Mouse (Mus musculus) heart, embryonic 14.5 days (tissue): ENCODE results near the gene Camta1. TPM values are rescaled to one million over a fixed set of nuclear protein-coding genes. Genes with fewer than 3 reads are reported as not detected.

Experiments
- ATAC-seq: fragments of 200-750 bp; cut with Nextera tagmentation; 2 replicates; pipeline ENCODE4 v1.8.0; 2017; ENCODE audit warnings: low read depth, moderate TSS enrichment; ENCODE audit not compliant: insufficient number of reproducible peaks, insufficient read depth, low FRiP score
- H3K27ac ChIP-seq, 2 experiments: fragments of 200-500 bp in 1 of 2; fragments of 300-500 bp in 1 of 2; sonication (generic) in 1 of 2; replicated peaks in 1 of 2; 2 replicates each; pipeline ENCODE4 v1.5.1; 2012 to 2014; ENCODE audit warnings: low read depth in 2 of 2, low read length in 2 of 2, control low read depth in 1 of 2, mild to moderate bottlenecking in 1 of 2, mixed read lengths in 1 of 2; ENCODE audit not compliant: control insufficient read depth in 1 of 2, insufficient read depth in 1 of 2
- H3K27me3 ChIP-seq: fragments of 300-500 bp; sonication (generic); 2 replicates; pipeline ENCODE4 v1.6.1; 2014; ENCODE audit warnings: mild to moderate bottlenecking, low read length, control low read depth; ENCODE audit not compliant: control insufficient read depth, insufficient read depth
- H3K36me3 ChIP-seq: fragments of 300-500 bp; sonication (generic); 2 replicates; pipeline ENCODE4 v1.6.1; 2014; ENCODE audit warnings: mild to moderate bottlenecking, control low read depth, low read length, mixed read lengths; ENCODE audit not compliant: control insufficient read depth, insufficient read depth
- H3K4me1 ChIP-seq, 2 experiments: fragments of 200-500 bp in 1 of 2; fragments of 300-500 bp in 1 of 2; sonication (generic) in 1 of 2; 2 replicates each; pipeline ENCODE4 v1.6.1; 2012 to 2014; ENCODE audit warnings: low read length in 2 of 2, control low read depth in 1 of 2, mixed read lengths in 1 of 2; ENCODE audit not compliant: control insufficient read depth in 2 of 2, insufficient read depth in 2 of 2
- H3K4me2 ChIP-seq: fragments of 300-500 bp; sonication (generic); 2 replicates; pipeline ENCODE4 v1.6.1; 2014; ENCODE audit warnings: mild to moderate bottlenecking, low read length
- H3K4me3 ChIP-seq, 2 experiments: fragments of 200-500 bp in 1 of 2; fragments of 300-500 bp in 1 of 2; sonication (generic) in 1 of 2; 2 replicates each; pipeline ENCODE4 v1.5.1; 2012 to 2014; ENCODE audit warnings: low read length in 2 of 2, mild to moderate bottlenecking in 2 of 2, control low read depth in 1 of 2, low read depth in 1 of 2, moderate library complexity in 1 of 2; ENCODE audit not compliant: control insufficient read depth in 1 of 2, insufficient read depth in 1 of 2
- H3K9ac ChIP-seq: fragments of 300-500 bp; sonication (generic); 2 replicates; pipeline ENCODE4 v1.6.1; 2014; ENCODE audit warnings: mild to moderate bottlenecking, low read length
- H3K9me3 ChIP-seq: fragments of 300-500 bp; sonication (generic); 2 replicates; pipeline ENCODE4 v1.6.1; 2016; ENCODE audit warnings: low read length, control low read depth; ENCODE audit not compliant: control insufficient read depth
- WGBS: fragments of 180-500 bp; shearing (Covaris S2); extraction: QIAGEN DNeasy Blood & Tissue Kit; methylation state at CpG from one replicate; pipeline ENCODE4 v1.1.7; 2014; 5-methylcytosine and 5-hydroxymethylcytosine counted together
- polyA plus RNA-seq: library from polyadenylated mRNA; unstranded; fragments of >200 nt; fragmentation: Nextera tagmentation; extraction: Ambion mirVana; gene quantifications from 2 replicates; pipeline ENCODE4 v1.2.1, GENCODE M21; 2014

Camta1 gene
- polyA plus RNA-seq, 1 experiment from 2014 or later, result 150 TPM

GRCm38 (mm10) chr4:151477950-151478349 lies 383.7 kb downstream of the Camta1 start:
- 81% methylated on average over 6 of the region's 6 CpGs for WGBS
- Histone ChIP-seq H3K4me1 (no peaks in the 10 kb centered on the region), H3K27me3 (no peaks in the 10 kb centered on the region), H3K9me3 (no peaks in the 10 kb centered on the region), H3K4me2 (no peak overlapping the region), H3K9ac (no peak overlapping the region), H3K36me3 (no peaks in the 10 kb centered on the region), H3K4me3 (no peak overlapping the region), H3K27ac (no peak overlapping the region)
- ATAC-seq, result no peak

DNA sequence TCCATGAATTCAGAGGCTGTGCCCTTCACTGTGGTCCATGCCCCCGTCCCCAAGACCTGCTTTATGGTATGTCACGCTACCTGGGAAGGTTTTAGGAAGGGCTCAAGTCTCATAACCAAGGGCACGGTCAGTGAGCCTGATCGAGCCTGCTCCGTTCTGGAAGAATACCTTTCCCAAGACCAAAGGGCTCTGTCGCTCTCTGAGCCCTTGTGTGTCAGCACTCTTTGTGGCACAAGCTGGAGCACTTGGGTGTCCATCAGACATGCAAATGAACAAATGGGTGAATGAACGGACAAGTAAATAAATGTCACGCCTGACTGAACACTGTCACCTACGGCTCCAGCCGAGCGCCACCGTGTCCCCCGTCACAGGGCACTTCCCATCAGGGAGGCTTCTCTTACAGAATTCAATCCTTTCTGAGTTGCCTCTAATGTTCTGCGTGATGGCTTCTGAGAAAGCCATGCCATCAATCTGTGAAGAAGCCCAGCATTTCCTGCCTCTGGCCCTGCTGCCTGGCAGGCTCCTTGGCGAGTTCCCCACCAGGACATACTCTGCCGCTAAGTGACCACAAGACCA lies 386.7 kb downstream of the Camta1 start:
- Histone ChIP-seq H3K27ac (no peak overlapping the region), H3K27me3 (no peaks in the 10 kb centered on the region), H3K4me1 (no peaks in the 10 kb centered on the region), H3K9ac (no peak overlapping the region), H3K36me3 (no peaks in the 10 kb centered on the region), H3K4me2 (no peak overlapping the region), H3K9me3 (no peaks in the 10 kb centered on the region), H3K4me3 (no peak overlapping the region)
- WGBS, result 86% methylated on average over 16 of the region's 16 CpGs
- no peak for ATAC-seq

DNA sequence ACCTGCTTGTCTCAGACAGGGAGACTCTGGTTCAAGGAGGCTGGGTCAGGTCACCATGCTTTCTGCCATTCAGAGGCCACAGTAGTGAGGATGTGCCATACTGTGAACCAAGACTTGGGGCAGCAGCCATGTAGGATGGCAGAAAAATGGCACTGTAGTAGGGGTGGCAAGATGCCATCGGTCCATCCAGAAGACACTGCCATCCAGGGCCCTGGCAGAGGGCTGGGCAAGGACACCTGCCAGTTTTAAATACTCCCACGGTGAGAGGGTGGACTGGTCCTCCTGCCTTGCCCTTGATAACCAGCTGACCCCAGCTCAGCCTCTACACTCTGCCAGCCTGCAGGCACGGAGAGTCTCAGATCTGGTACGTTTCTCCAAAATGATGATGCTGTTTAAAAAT lies 389.8 kb downstream of the Camta1 start:
- Histone ChIP-seq H3K4me3 (no peak overlapping the region), H3K9me3 (no peaks in the 10 kb centered on the region), H3K27ac (no peak overlapping the region), H3K4me1 (no peaks in the 10 kb centered on the region), H3K27me3 (no peaks in the 10 kb centered on the region), H3K36me3 (no peaks in the 10 kb centered on the region), H3K4me2 (no peak overlapping the region), H3K9ac (no peak overlapping the region)
- no peak for ATAC-seq
- 74% methylated on average over 4 of the region's 4 CpGs for WGBS

- Histone ChIP-seq H3K27ac (no peak overlapping the region), H3K27me3 (no peaks in the 10 kb centered on the region), H3K9ac (no peak overlapping the region), H3K36me3 (no peaks in the 10 kb centered on the region), H3K4me1 (no peaks in the 10 kb centered on the region), H3K9me3 (no peaks in the 10 kb centered on the region), H3K4me3 (no peak overlapping the region), H3K4me2 (no peak overlapping the region)
- 85% methylated on average over 5 of the region's 5 CpGs for WGBS
- no peak; the same call in 1 of the 2 replicates for ATAC-seq
These were observed 393.3 kb downstream of the Camta1 start for GRCm38 (mm10) chr4:151468381-151468780.

- no peak overlapping the region for H3K4me2 ChIP-seq
These were observed 403.0 kb downstream of the Camta1 start for GRCm38 (mm10) chr4:151458686-151459085.

DNA sequence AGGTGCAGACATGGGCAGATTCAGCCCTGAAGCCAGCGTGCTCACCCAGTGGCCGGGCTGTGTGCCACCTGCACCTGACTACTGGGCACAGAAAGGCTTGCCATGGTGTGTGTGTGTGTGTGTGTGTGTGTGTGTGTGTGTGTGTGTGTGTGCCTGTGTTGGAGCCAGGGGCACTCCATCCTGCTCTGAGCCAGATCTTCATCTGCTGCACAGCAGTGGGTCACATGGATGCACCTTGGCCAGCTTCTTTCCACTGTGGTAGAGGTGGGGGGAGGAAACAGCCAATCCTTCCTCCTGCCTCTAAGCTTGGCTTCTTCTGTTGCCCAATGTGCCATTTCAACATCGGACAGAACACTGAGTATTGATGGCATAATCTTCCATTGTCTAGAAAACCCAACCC lies 407.1 kb downstream of the Camta1 start:
- Histone ChIP-seq H3K27me3 (no peaks in the 10 kb centered on the region), H3K27ac (no peak overlapping the region), H3K9me3 (no peaks in the 10 kb centered on the region), H3K9ac (no peak overlapping the region), H3K4me3 (no peak overlapping the region), H3K4me2 (no peak overlapping the region), H3K36me3 (no peaks in the 10 kb centered on the region), H3K4me1 (peaks cover 5 to 10% of the 10 kb centered on the region in 2 experiments; a peak in 3 of 4 replicates)
- no peak for ATAC-seq
- WGBS, result 89% methylated on average over 3 of the region's 3 CpGs

More at GRCm38 (mm10) chr4:151458686-151459085, 403.0 kb downstream of the Camta1 start:
- Histone ChIP-seq H3K9me3 (no peaks in the 10 kb centered on the region), H3K27me3 (no peaks in the 10 kb centered on the region), H3K9ac (no peak overlapping the region), H3K27ac (no peak overlapping the region), H3K36me3 (no peaks in the 10 kb centered on the region), H3K4me1 (no peaks in the 10 kb centered on the region), H3K4me3 (no peak overlapping the region)
- no peak for ATAC-seq
- WGBS, result 61% methylated on average over 11 of the region's 11 CpGs

- Histone ChIP-seq H3K9ac (no peak overlapping the region), H3K9me3 (no peaks in the 10 kb centered on the region), H3K27ac (no peak overlapping the region), H3K4me3 (no peak overlapping the region), H3K4me1 (peaks cover 7 to 10% of the 10 kb centered on the region in 2 experiments; a peak in 3 of 4 replicates), H3K27me3 (no peaks in the 10 kb centered on the region), H3K36me3 (no peaks in the 10 kb centered on the region), H3K4me2 (no peak overlapping the region)
- ATAC-seq, result no peak
- 56% methylated on average over 3 of the region's 3 CpGs for WGBS
These were observed 407.6 kb downstream of the Camta1 start for GRCm38 (mm10) chr4:151454065-151454464.

GRCm38 (mm10) chr4:151451885-151452284 lies 409.8 kb downstream of the Camta1 start:
- no peak overlapping the region for H3K4me2 ChIP-seq
- H3K9ac ChIP-seq, result no peak overlapping the region
- no peak overlapping the region for H3K4me3 ChIP-seq
- no peaks in the 10 kb centered on the region for H3K36me3 ChIP-seq
- no peak for ATAC-seq
- peaks cover 7 to 10% of the 10 kb centered on the region in 2 experiments; a peak in 3 of 4 replicates for H3K4me1 ChIP-seq
- H3K27me3 ChIP-seq, result no peaks in the 10 kb centered on the region
- 71% methylated on average over 6 of the region's 6 CpGs for WGBS
- no peak overlapping the region for H3K27ac ChIP-seq
- H3K9me3 ChIP-seq, result no peaks in the 10 kb centered on the region
